Mouse (Mus musculus): ENCODE measurements at regions not wholly inside any gene's neighbourhood (a gene's known extent, or its start where the extent isn't known, plus 50 kb on each side); places are given as distances from the start of the nearest gene placed in this dataset.

GRCm38 (mm10) chr4:31724400-31724799 is 239.5 kb upstream of the Map3k7 start:
- no peak for DNase-seq

GRCm38 (mm10) chr4:31727498-31728148 is 236.3 kb upstream of the Map3k7 start:
- no peak for DNase-seq

GRCm38 (mm10) chr4:31728149-31728516 is 235.8 kb upstream of the Map3k7 start:
- no peak for DNase-seq

- DNase-seq = no peak
Measured at GRCm38 (mm10) chr4:31743776-31744175, 220.1 kb upstream of the Map3k7 start.

GRCm38 (mm10) chr4:31744431-31744830 is 219.5 kb upstream of the Map3k7 start:
- DNase-seq = no peak

- DNase-seq = no peak
Measured at GRCm38 (mm10) chr4:31753677-31754312, 210.1 kb upstream of the Map3k7 start.

- no peak for DNase-seq
Measured at GRCm38 (mm10) chr4:31757126-31757525, 206.8 kb upstream of the Map3k7 start.

- DNase-seq = no peak
Measured at GRCm38 (mm10) chr4:31760116-31760515, 203.8 kb upstream of the Map3k7 start.

GRCm38 (mm10) chr4:31762199-31762598 is 201.7 kb upstream of the Map3k7 start:
- no peak for DNase-seq

GRCm38 (mm10) chr4:31768026-31768626 is 195.8 kb upstream of the Map3k7 start:
- no peak for DNase-seq

GRCm38 (mm10) chr4:31769325-31769724 is 194.6 kb upstream of the Map3k7 start:
- no peak for DNase-seq

GRCm38 (mm10) chr4:31786284-31786683 is 177.6 kb upstream of the Map3k7 start:
- no peak for DNase-seq

GRCm38 (mm10) chr4:31817574-31818240 is 146.2 kb upstream of the Map3k7 start:
- DNase-seq = no peak

GRCm38 (mm10) chr4:31819521-31820259 is 144.2 kb upstream of the Map3k7 start:
- no peak for DNase-seq

GRCm38 (mm10) chr4:31823574-31824348 is 140.1 kb upstream of the Map3k7 start:
- peak in 1 of 2 experiments; percentile 20 for DNase-seq

- no peak for DNase-seq
Measured at GRCm38 (mm10) chr4:31824518-31825437, 139.1 kb upstream of the Map3k7 start.

- DNase-seq = no peak
Measured at GRCm38 (mm10) chr4:31825438-31825830, 138.5 kb upstream of the Map3k7 start.

GRCm38 (mm10) chr4:31826661-31827060 is 137.2 kb upstream of the Map3k7 start:
- no peak for DNase-seq

- DNase-seq = peak in 1 of 2 experiments; percentile 36
Measured at GRCm38 (mm10) chr4:31827266-31827665, 136.6 kb upstream of the Map3k7 start.

GRCm38 (mm10) chr4:31830241-31830640 is 133.7 kb upstream of the Map3k7 start:
- DNase-seq = no peak

GRCm38 (mm10) chr4:31831469-31831868 is 132.4 kb upstream of the Map3k7 start:
- DNase-seq = no peak
